Mouse (Mus musculus) ovary, postnatal 36 days (tissue): ENCODE data around the gene Optc.

Experiments used
- DNase-seq: peaks from one replicate; pipeline ENCODE4 v3.0.0; 2022; ENCODE audit warnings: low spot score, mixed read lengths

Gene Optc

GRCm38 (mm10) chr1:133907949-133908658 is at the start of gene Optc:
Gene Optc (minus strand): TSS chr1:133907999.
- DNase-seq, result no peak

- no peak for DNase-seq
Observed at GRCm38 (mm10) chr1:133954009-133954408, 46.2 kb upstream of the Optc start.

- DNase-seq, result peak; percentile 24
Observed at GRCm38 (mm10) chr1:133953261-133953742, 45.5 kb upstream of the Optc start.

GRCm38 (mm10) chr1:133951598-133951997 is 43.8 kb upstream of the Optc start:
- no peak for DNase-seq

- DNase-seq, result no peak
Observed at GRCm38 (mm10) chr1:133950061-133950782, 42.4 kb upstream of the Optc start.

- no peak for DNase-seq
Observed at GRCm38 (mm10) chr1:133945106-133945505, 37.3 kb upstream of the Optc start.

- no peak for DNase-seq
Observed at GRCm38 (mm10) chr1:133941904-133942303, 34.1 kb upstream of the Optc start.

- DNase-seq, result no peak
Observed at GRCm38 (mm10) chr1:133941158-133941860, 33.5 kb upstream of the Optc start.

GRCm38 (mm10) chr1:133940481-133941092 is 32.8 kb upstream of the Optc start:
- DNase-seq, result no peak

GRCm38 (mm10) chr1:133939708-133940107 is 31.9 kb upstream of the Optc start:
- DNase-seq, result no peak

- no peak for DNase-seq
Observed at GRCm38 (mm10) chr1:133936169-133936568, 28.4 kb upstream of the Optc start.

GRCm38 (mm10) chr1:133934354-133934963 is 26.7 kb upstream of the Optc start:
- no peak for DNase-seq

GRCm38 (mm10) chr1:133933301-133934195 is 25.7 kb upstream of the Optc start:
- no peak for DNase-seq

GRCm38 (mm10) chr1:133929980-133930379 is 22.2 kb upstream of the Optc start:
- no peak for DNase-seq

GRCm38 (mm10) chr1:133925223-133925622 is 17.4 kb upstream of the Optc start:
- DNase-seq, result no peak

GRCm38 (mm10) chr1:133924141-133924875 is 16.5 kb upstream of the Optc start:
- no peak for DNase-seq

GRCm38 (mm10) chr1:133923071-133923470 is 15.3 kb upstream of the Optc start:
- DNase-seq, result no peak

- DNase-seq, result peak; percentile 27
Observed at GRCm38 (mm10) chr1:133921304-133921751, 13.5 kb upstream of the Optc start, which contains the start of gene Prelp. Gene Prelp (minus strand): TSS chr1:133921414.

- no peak for DNase-seq
Observed at GRCm38 (mm10) chr1:133920876-133921275, 13.1 kb upstream of the Optc start.

- no peak for DNase-seq
Observed at GRCm38 (mm10) chr1:133920401-133920800, 12.6 kb upstream of the Optc start.
